Mouse (Mus musculus) lung, postnatal 0 days (tissue): ENCODE data around the gene Capn11.

ENCODE experiments used
- CTCF ChIP-seq: IDR thresholded peaks from 2 replicates; pipeline ENCODE4 v1.5.1; 2016; ENCODE audit warnings: antibody characterized with exemption, mild to moderate bottlenecking
- EP300 ChIP-seq: IDR thresholded peaks from 2 replicates; pipeline ENCODE4 v1.6.1; 2016; ENCODE audit warnings: antibody characterized with exemption, mild to moderate bottlenecking, control low read depth

DNA sequence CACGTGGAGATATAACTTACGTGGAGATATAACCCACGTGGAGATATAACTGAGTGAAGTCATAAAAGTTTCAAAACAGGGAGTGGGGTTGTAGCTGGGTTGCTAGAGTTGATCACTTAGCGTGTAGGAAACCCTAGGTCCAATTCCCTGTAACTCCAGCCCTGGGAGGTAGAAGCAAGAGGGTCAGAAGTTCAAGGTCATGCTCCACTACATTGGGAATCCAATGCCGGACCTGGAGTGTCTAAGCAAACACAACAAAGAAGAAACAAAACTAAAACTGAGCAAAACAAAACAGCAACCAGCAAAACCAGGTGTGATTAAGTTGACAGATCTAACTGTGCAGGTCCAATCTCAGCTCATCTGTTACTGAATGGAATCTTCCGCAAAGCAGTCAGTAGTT, 41.5 kb downstream of the Capn11 start:
- TF ChIP-seq EP300 (no peak), CTCF (no peak)
